Mouse (Mus musculus) liver, postnatal 0 days (tissue): ENCODE measurements around the gene Zfp365.

Source experiments
- CTCF ChIP-seq: sonication (generic); IDR thresholded peaks from 2 replicates; pipeline ENCODE4 v1.5.1; 2016; ENCODE audit warnings: antibody characterized with exemption, low read depth
- EP300 ChIP-seq: IDR thresholded peaks from 2 replicates; pipeline ENCODE4 v1.6.1; 2016; ENCODE audit warnings: antibody characterized with exemption, low read depth, mild to moderate bottlenecking

GRCm38 (mm10) chr10:67887971-67888370 is 24.5 kb downstream of the Zfp365 start:
- TF ChIP-seq CTCF (no peak), EP300 (no peak)
